Mouse (Mus musculus): Measurements from ENCODE around the gene Grb2.

Grb2 gene

DNA sequence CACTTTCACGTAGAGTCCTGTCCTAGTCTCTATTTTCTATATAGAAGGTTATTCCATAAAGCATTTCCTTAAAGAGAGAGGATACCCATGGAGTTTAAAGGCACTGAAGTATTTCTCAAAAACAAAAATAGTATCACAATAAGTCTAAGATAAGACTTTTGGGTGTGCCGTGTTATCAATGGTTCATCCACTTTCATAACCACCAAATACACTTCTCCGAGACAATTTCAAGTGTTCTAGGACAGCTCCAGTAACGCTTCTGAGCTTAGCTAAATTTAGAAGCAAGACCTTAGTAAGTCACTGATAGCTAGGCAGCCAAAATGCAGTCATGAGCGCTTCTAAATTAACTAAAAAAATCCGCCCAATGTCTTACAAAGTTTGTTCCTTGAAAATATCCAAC, 22.0 kb downstream of the Grb2 start:
- no peak for DNase-seq (ENCODE audit: low read depth)

DNA sequence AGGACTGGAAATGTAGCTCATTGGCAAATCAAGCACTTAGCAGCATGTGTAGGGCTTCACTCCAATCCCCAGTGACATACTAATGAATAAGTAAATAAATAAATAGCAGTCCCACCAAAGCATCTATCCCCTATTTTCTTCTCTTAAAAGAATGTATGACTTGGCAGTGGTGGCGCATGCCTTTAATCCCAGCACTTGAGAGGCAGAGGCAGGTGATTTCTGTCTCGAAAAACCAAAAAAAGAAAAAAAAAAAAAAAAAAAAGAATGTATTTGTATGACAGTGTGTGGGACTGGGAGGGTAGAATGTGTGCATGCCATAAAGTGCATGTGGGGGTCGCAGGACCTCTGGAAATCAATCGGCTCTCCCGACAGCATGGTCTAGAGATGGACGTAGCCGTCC, 22.4 kb downstream of the Grb2 start:
- DNase-seq (ENCODE audit: low read depth): no peak

DNA sequence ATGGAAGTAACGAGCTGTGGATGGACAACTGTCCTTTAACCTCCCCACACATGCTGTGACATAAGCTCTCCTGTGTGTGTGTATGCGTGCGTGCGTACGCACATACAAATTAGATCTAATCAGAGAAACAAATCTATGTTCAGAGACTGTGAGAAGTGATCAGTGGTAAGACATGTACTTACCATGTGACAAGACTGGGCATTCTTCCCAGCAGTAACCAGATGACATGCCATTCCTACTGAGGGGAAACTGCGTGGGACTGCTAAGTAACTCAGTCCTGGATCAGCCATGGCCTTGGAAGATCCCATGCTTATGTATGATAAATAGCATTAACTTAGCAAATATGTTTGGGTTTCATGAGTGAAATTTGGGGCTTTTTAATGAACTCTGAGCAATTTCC, 23.5 kb downstream of the Grb2 start:
- peak; percentile 63 for DNase-seq (ENCODE audit: low read depth)

DNA sequence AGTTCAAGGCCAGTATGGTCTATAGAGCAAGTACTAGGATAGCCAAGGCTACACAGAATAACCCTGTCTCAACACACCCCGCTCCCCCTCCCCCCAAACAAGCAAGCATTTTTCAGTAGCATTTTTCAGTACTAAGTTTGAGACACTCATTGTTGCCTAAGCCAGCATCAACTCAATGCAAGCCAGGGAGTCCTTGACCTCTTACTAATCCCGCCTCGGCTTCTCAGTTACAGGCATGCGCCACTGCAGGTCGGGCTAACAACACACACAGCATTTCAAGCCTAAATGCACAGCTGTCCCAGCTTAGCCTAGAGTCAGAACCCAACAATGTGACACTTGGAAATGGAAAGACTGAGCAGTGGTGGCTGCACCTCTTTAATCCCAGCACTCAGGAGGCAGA, 25.1 kb downstream of the Grb2 start:
- DNase-seq (ENCODE audit: low read depth): no peak

DNA sequence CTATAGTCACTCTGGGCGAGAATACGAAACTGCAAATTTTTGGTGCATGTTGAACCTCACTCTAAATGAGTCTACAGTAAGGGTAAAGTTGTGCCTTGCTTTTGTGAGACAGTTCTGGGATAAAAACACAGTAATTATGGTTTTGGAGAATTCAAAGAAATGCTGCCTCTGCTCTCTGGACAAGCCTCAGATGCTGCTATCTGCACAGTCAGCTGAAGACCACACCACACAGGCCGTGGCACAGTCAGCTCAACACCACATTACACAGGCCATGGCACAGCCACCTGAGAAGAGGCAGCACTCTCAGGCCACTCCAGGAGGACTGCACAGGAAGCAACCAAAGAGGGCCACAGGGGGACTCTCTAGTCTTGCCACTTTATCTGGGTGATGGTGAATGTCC, 26.0 kb downstream of the Grb2 start:
- no peak for DNase-seq (ENCODE audit: low read depth)

DNA sequence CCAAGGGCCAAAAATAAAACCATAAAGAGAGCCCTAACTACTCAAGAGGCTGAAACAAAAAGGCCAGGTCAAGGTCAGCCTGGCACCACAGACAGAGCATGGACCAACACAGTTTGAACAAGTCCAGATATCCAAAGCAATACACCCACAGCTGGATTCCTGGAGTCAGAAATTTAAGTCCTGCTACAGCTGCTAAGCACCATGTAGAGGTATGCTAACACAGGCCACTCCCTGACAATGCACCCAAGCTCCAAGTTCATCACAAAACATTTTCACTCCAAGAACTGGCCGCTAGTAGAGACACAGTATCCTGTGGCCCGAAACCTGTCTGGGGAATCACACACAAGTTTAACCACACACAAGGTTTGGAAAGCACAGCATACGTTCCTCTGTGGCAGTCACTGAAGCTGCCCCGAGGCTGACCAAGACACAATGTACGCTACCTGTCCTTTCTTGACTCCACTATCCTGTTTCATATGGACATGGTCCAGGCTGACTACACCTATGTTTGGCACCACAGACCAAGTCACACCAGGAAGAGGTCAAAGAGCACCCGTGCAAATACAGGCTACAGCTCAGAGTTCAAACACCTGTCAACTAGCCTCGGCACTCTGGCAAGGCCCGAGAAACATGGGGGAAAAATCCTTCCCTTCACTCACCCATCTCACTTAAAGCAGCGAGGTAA, 28.7 kb downstream of the Grb2 start:
- DNase-seq (ENCODE audit: low read depth): no peak

DNA sequence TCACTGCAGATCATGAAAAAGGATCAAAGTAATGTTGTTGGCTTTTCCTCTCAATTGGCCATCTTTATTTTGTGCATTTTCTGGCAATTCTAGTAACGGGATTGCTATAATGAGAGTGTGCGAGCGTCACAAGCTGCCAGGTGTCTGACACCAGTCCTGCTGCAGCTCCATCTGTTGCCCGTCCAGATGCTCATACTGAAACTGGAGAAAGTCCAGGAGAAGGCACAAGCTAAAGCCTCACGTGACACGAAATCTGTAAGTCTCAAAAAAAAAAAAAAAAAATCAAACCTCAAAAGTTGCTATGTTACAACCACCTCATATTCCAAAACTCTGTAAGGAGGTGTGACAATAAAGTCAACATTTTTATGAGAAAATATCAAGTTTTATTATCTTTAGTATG, 29.5 kb downstream of the Grb2 start:
- DNase-seq (ENCODE audit: low read depth): no peak

DNA sequence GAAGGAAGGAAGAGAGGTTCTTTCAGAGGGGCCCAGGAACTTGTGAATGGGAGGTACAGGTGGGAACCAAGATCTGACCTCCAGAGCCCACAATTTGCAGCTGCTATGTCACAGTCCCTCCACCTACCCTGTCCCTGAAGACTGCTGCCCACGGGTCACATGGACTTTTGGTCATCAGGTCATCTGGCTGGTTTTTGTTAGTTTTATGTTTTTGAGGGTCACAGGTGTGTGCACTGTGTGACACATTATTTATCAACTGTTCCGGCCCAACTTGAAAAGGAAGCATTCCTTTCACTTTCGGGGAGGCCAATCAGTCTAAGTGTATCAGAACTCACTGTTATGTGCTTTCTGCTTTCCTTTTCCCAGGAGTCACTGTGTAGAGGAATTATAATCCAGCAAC, 30.9 kb downstream of the Grb2 start:
- no peak for DNase-seq (ENCODE audit: low read depth)

DNA sequence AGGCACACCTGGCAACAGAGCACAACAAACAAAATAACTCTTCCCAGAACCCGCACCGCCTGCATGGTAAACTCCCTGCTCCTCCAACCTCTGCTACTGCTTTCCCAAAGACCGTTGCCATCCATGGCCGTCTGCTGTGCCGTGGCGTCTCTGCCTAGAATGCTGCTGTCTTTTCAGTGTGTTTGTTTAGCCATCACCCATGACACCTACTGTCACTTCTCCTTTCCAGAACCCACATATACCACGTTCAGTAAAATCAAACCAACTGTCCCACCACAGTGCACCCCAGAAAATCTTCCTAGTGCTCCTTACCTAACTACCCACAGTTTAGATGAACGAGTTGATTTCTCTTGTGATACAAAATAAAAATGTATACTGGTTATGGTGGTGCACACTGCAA, 31.7 kb downstream of the Grb2 start:
- DNase-seq (ENCODE audit: low read depth): no peak

DNA sequence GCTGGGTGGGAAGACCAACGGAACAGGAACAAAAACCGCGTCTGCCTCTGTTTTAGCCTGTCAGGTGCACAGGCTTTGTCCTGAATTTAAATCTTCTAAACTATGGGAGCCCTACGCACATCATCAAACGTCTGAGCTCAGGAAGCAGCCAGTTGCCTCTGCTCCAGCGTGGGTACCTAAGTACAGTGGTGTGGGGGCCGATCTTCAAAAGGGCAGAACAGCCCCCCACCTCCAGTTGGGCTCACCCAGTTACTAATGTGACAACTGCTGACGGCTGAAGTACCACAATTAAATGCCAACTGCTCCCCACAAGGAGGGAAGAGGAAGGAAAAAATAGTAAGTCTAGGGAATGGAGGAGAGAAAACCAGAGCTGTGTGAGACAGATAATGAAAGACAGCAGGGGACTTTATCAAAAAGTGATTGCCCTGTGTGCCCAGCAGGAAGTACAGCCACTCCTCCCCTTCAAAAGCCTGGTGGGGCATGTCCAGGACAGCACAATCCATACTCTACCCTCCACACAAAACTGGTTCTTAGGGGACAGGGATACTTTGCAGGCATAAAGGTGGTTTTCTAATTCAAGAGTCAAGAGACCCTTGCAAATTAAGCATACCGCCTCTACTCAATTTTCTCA, 34.0 kb downstream of the Grb2 start:
- DNase-seq (ENCODE audit: low read depth): no peak

DNA sequence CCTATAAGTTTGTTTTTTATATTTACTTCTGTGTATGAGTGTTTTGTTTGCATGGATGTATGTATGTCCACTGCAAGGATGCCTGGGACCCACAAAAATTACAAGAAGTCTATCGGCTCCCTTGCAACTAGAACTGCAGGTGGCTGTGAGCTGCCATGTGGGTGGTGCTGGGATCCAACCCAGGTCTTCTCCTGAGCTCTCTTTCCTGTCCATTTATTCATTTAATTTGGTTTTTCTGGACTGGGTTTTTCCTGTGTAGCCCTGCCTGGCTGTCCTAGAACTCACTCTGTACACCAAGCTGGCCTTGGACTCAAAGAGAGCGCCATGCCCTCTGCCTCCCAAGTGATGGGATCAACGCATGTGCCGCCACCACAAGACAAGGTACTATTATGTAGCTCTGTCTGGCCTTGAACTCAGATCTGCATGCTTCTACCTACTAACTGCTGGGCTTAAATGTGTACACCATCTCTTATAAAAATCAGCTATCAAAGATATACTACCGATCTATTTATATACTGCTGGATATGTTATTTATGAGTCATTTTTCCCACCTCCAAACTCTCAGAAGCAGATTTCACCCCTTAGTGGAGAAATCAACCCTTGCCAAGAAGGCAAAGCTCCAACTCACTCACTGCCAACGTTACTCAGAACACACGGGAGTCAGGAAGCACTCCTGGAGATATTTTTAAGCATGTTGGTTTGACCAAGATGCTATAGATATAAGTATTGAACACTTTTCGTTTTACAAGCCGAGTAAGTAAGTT, 34.7 kb downstream of the Grb2 start:
- peak; percentile 92 for DNase-seq (ENCODE audit: low read depth)

DNA sequence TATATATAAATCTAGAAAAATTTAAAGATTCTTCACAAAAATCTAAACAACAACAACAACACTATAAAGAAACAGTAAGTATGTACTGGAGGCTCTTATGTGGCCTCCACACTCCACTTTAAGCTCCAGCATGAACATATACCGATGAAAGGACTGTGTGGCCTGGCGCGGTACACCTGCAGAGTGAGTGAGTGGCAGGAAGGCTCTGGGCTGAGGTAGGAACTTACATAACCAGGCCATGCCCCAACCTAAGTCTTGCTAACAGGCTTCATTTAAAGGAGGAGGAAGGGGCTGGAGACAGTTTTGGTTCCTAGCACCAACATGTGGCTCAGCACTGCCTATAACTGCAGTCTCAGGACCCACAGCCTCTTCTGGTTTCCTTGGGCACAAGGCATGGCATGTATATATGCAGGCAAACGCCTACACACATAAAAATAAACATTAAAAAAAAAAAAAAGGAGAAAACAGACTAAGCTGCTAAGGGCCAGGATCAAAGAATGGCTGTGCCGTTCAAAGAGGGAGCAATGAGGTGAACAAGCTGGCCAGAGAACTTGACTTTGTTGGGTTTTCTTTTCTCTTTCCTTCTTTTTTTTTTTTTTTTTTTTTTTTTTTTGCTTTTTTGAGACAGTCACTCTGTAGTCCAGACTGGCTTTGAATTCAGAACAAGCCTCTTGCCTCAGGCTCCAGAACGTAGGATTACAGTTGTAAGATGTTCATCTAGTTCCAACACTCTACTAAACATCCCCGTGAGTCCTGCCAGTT, 36.0 kb downstream of the Grb2 start:
- DNase-seq (ENCODE audit: low read depth): no peak

DNA sequence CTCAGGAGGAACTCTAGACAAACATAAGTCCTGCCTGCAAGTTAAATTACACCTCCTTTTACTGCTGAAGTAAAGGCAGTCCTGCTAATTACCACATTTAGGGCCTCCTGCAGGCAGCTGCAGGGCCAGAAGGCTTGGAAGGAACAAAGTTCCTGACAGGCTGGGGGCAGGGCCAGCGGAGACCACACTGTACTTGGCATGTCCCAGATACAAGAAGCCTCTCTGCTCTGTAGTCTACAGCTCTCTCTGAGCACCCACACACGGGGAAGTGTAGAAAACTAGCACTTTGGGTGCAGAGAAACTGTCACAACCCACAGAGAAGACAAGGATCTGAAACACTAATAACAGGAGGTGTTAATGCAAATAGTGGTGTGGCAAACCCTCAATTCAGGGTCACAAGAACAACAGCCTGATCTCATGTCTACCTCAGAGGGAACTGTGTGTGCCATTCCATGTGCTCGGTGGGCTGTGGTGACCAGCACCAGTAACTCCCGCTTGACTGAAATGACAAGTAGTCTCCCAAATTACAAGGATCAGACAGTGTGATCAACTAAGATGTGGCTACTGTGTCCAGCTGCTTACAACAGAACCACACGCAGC, 37.8 kb downstream of the Grb2 start:
- no peak for DNase-seq (ENCODE audit: low read depth)

DNA sequence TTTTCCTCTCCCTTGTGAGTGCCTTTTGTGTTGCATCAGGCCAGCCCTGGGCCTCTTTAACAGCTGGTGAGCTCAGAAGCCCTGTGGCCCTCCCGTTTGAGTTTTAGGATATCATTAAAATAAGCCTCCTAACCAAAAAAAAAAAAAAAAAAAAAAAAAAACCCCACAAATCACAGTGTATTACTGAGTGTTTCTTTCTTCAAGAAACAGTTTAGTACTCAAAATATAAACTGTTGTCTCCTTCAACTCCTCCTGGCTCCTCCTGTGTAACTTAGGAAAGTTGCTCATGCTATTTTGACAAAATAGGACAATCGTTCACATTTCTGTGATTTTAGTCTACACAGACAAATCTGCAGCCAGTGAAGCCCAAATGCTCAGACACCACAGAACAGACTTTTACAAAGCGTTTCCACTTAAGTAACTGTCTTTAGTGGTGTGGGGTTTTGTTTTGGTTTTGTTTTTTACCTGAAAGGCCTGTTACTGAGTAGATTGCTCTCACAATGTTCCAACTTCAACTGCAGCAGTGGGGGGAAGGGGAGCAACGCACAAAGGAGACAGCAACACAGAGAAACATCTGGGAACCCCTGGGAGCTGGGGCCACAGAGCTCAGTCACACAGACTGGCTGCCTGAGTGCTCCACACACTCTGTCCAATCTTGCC, 44.6 kb downstream of the Grb2 start:
- DNase-seq (ENCODE audit: low read depth): no peak

DNA sequence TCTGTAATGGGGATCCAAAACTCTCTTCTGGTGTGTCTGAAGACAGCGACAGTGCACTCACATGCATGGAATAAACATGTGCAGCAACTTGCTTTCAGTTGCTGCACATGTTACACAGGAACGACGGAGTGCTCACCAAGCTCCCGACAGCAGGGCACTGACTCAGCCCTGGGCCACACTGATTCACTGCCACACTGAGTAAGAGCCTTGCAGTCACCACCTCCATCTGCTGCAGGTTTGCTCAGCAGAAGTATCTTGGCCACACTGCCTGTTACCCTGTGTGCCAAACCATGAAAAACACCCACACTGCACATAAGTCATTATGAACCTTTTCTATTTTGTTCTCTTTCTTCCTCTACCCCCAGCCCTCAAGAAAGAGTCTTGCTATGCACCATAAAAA, 48.0 kb downstream of the Grb2 start:
- peak; percentile 32 for DNase-seq (ENCODE audit: low read depth)

DNA sequence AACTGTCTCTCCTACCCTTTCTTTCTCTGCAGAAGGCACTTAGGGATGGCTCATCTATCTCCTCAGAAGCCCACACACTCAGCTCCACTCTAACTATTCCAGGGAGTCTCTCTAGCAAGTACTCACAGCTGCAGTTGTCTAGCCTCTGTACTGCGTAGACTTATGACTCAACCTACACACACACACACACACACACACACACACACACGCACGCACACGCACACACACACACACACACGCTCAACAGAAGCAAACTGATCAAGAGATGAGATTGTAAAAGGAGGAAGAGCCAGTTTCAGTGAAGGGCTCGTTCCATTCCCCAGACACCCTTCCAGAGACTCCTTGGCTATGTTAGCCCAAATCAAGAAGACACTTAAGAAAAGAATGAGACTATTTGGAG, 49.9 kb downstream of the Grb2 start:
- DNase-seq (ENCODE audit: low read depth): no peak

DNA sequence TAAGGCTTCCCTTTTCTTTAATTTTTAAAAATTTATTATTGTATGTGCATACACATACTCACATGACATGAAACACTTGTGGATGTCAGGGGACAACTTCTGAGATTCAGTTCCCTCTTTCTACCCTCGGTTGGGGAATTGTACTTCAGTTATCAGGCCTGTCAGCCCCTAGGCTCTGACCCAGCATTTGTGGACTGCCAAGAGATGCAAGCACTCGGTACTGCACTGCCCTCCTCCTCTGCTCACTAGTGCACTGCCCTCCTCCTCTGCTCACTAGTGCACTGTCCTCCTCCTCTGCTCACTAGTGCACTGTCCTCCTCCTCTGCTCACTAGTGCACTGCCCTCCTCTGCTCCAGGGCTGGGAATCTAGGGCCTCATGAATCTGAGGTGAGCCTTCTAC, 54.3 kb downstream of the Grb2 start:
- DNase-seq (ENCODE audit: low read depth): no peak

DNA sequence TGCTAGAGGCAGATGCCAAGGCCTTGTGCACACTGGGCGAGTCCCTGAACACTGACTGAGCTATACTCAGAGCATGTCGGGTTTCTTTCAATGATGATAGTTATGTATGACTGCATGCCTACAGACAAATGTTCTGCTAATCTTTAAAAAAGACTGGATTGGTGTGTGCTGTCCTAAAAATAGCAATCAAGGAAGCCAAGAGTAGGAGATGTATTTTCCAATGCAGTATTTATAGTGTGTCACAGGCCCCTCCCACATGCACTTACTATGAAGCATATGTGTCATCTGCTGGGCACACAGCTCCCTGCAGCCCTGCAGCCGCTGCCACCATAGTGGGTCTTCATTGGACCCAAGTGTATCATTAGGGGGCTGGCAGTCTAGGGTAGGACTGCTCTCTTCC, 55.2 kb downstream of the Grb2 start:
- peak; percentile 25 for DNase-seq (ENCODE audit: low read depth)

DNA sequence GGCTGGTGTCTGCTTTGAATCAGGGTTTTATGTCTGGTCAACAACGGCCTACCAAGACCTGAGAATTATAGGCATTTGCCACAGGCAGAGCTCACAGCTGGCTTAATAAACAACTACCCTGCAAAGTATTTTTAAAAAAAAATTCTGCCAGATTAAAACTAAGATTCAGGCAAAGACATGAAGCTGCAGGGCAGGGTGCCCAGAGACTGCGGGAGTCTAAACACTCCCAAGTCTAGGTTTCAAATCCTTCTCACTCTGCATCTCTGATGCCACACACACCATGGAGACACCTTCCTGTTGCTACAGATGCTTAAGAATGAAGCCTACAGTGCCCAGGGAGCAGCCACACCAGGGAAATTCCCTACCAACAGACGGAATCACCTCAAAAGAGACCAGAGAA, 56.7 kb downstream of the Grb2 start:
- no peak for DNase-seq (ENCODE audit: low read depth)

DNA sequence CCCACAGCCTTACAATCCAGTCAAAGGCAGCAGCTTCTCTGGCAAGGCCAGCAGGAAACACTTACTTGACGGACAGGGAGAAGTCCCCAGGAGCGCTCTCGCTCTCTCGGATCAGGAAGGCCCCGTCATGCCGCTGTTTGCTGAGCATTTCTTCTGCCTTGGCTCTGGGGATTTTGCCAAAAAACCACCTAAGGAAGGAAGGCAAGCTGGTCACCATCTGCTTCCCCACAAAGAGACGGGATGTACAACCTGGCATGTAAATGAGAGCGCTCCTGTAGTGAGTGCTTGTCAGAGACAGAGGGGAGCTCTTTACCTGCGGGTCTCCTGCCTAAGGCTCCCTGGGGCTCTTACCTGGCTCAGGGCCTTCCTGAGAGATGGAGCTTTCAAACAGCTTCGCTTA, 58.7 kb downstream of the Grb2 start:
- no peak for DNase-seq (ENCODE audit: low read depth)

DNA sequence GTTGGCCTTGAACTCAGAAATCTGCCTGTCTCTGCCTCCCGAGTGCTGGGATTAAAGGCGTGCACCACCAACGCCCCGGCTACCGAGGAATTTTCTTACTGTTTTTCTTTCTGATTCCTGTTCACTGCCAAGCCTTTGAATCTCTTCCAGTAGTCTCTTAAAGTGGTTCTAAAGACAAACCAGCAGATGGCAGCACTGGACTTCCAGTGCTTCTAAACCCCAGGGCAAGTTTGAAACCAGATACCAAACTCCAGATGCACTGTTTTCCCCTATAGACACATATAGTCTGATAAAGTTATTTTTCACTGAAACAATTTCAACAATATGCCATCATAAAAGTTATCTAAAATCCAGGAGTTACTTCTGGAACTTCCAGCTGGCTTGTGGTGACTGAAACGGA, 60.9 kb downstream of the Grb2 start:
- peak; percentile 94 for DNase-seq (ENCODE audit: low read depth)

DNA sequence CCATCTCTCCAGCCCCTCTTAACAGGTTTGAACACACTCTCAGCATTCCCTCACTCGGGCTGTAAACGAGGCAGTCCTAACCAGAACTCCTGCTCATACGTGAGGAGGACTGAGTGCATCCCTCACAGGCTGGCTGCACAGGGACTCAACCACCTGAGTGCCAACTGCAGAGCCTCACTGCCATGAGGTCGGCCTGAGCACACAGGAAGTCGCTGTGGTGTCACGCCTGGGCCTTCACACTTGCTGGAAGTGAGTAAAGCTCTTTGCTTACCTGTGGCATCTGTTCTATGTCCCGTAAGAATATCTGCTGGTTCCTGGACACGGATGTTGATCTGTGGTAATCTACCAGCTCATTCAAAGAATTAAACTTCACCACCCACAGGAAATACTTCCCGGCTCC, 62.0 kb downstream of the Grb2 start:
- no peak for DNase-seq (ENCODE audit: low read depth)

Data from NIH3T3 (cell line).